Mouse (Mus musculus) E14TG2a.4 (cell line): ENCODE measurements around the gene Cbx6.

Experiments
- CTCF ChIP-seq: conservative IDR thresholded peaks from 2 replicates; pipeline ENCODE4 v1.5.1; 2014; ENCODE audit warnings: low read length
- POU5F1 ChIP-seq: IDR thresholded peaks from 2 replicates; pipeline ENCODE4 v1.6.1; 2014; ENCODE audit warnings: low read length, borderline replicate concordance

DNA sequence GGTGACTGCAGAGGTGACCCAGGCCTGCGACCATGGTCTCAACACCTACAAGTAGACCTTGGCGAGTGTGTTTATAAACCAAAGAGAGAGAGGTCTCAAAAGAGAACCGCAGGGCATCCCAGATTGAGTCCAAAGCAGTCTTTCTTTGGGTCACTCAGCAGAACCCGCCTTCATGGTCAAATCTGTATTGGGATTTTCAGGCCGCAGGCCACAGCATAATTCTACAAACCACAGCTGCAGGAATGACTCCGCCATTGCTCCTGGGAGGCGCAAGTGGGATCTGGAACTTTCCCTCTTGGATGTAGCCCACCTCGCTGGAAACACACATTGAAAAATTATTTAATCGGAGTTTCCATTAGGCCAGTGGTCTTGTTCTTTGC, 383 bp upstream of the Cbx6 start:
- no peak for TF ChIP-seq CTCF
- TF ChIP-seq POU5F1 = no peak
